Mouse (Mus musculus) cerebellum, adult 2 months (tissue): ENCODE results near the gene Acp5.

Experiments used
- CTCF ChIP-seq: fragments of 200-500 bp; IDR thresholded peaks from 2 replicates; pipeline ENCODE4 v1.5.1; 2011; ENCODE audit warnings: low read depth, mild to moderate bottlenecking, control low read depth, low read length, moderate library complexity, borderline replicate concordance; ENCODE audit not compliant: insufficient read depth
- POLR2A ChIP-seq: fragments of 200-500 bp; IDR thresholded peaks from 2 replicates; pipeline ENCODE4 v1.6.1; 2011; ENCODE audit warnings: low read length, control low read depth, borderline replicate concordance; ENCODE audit not compliant: insufficient read depth

- TF ChIP-seq CTCF: no peak
- no peak for TF ChIP-seq POLR2A
These were observed 3.3 kb downstream of the Acp5 start for GRCm38 (mm10) chr9:22132220-22132619.
